Mouse (Mus musculus) testis, adult 2 months (tissue): ENCODE measurements at regions not wholly inside any gene's neighbourhood (a gene's known extent, or its start where the extent isn't known, plus 50 kb on each side); places are given as distances from the start of the nearest gene placed in this dataset.
"Not testable (repeated sequence)": the region's sequence is repeated elsewhere in the genome, so short reads cannot be mapped to it uniquely, and the experiment has no call there.

ENCODE experiments used
- H3K27ac ChIP-seq: fragments of 200-500 bp; 2 replicates; pipeline ENCODE4 v1.5.1; 2012; ENCODE audit warnings: low read depth, low read length; ENCODE audit not compliant: control insufficient read depth, insufficient read depth
- H3K27me3 ChIP-seq: fragments of 200-500 bp; 2 replicates; pipeline ENCODE4 v1.6.1; 2012; ENCODE audit warnings: mild to moderate bottlenecking, low read length, moderate library complexity; ENCODE audit not compliant: control insufficient read depth, insufficient read depth
- H3K36me3 ChIP-seq: fragments of 200-500 bp; 2 replicates; pipeline ENCODE4 v1.6.1; 2012; ENCODE audit warnings: mild to moderate bottlenecking, low read length; ENCODE audit not compliant: control insufficient read depth, insufficient read depth
- H3K4me1 ChIP-seq: fragments of 200-500 bp; 2 replicates; pipeline ENCODE4 v1.6.1; 2012; ENCODE audit warnings: low read length; ENCODE audit not compliant: control insufficient read depth, insufficient read depth
- H3K4me3 ChIP-seq: fragments of 200-500 bp; 2 replicates; pipeline ENCODE4 v1.5.1; 2012; ENCODE audit warnings: low read depth, mild to moderate bottlenecking, low read length, moderate library complexity, mixed read lengths; ENCODE audit not compliant: control insufficient read depth
- CTCF ChIP-seq: fragments of 200-500 bp; IDR thresholded peaks from 2 replicates; pipeline ENCODE4 v1.5.1; 2012; ENCODE audit warnings: low read depth, mild to moderate bottlenecking, inconsistent platforms, low read length, moderate library complexity; ENCODE audit not compliant: control insufficient read depth, insufficient read depth, insufficient replicate concordance
- POLR2A ChIP-seq: fragments of 200-500 bp; IDR thresholded peaks from 2 replicates; pipeline ENCODE4 v1.6.1; 2012; ENCODE audit warnings: low read depth, mild to moderate bottlenecking, inconsistent platforms, low read length, moderate library complexity; ENCODE audit not compliant: control insufficient read depth

- no peak overlapping the region for H3K27ac ChIP-seq
These were observed 92.6 kb upstream of the Gm5148 start for GRCm38 (mm10) chr3:37816781-37817433.

GRCm38 (mm10) chr3:37815771-37816170, 91.5 kb upstream of the Gm5148 start:
- Histone ChIP-seq H3K27ac (no peak overlapping the region), H3K4me1 (no peaks in the 10 kb centered on the region), H3K4me3 (no peak overlapping the region), H3K36me3 (no peaks in the 10 kb centered on the region), H3K27me3 (no peaks in the 10 kb centered on the region)
- no peak for TF ChIP-seq POLR2A
- TF ChIP-seq CTCF = no peak

More at GRCm38 (mm10) chr3:37816781-37817433, 92.6 kb upstream of the Gm5148 start:
- Histone ChIP-seq H3K4me1 (no peaks in the 10 kb centered on the region), H3K27me3 (no peaks in the 10 kb centered on the region), H3K36me3 (no peaks in the 10 kb centered on the region), H3K4me3 (no peak overlapping the region)
- TF ChIP-seq POLR2A = no peak
- TF ChIP-seq CTCF = no peak

- Histone ChIP-seq H3K4me1 (no peaks in the 10 kb centered on the region), H3K27me3 (no peaks in the 10 kb centered on the region), H3K27ac (no peak overlapping the region), H3K36me3 (no peaks in the 10 kb centered on the region), H3K4me3 (no peak overlapping the region)
- no peak for TF ChIP-seq CTCF
- no peak for TF ChIP-seq POLR2A
These were observed 88.6 kb upstream of the Gm5148 start for GRCm38 (mm10) chr3:37812936-37813335.

- Histone ChIP-seq H3K27me3 (no peaks in the 10 kb centered on the region), H3K4me3 (no peak overlapping the region), H3K4me1 (no peaks in the 10 kb centered on the region), H3K27ac (no peak overlapping the region), H3K36me3 (no peaks in the 10 kb centered on the region)
- no peak for TF ChIP-seq POLR2A
- TF ChIP-seq CTCF = no peak
These were observed 87.1 kb upstream of the Gm5148 start for GRCm38 (mm10) chr3:37811429-37811828.

- Histone ChIP-seq H3K27ac (no peak overlapping the region), H3K4me3 (no peak overlapping the region), H3K4me1 (no peaks in the 10 kb centered on the region), H3K36me3 (no peaks in the 10 kb centered on the region), H3K27me3 (no peaks in the 10 kb centered on the region)
- TF ChIP-seq CTCF (no peak), POLR2A (no peak)
These were observed 86.5 kb upstream of the Gm5148 start for GRCm38 (mm10) chr3:37810763-37811162.

- TF ChIP-seq CTCF (no peak), POLR2A (no peak)
These were observed 81.5 kb upstream of the Gm5148 start for GRCm38 (mm10) chr3:37805805-37806148.

GRCm38 (mm10) chr3:37804941-37805804, 80.9 kb upstream of the Gm5148 start:
- no peak for TF ChIP-seq CTCF
- no peak for TF ChIP-seq POLR2A
- Histone ChIP-seq H3K4me1 (no peaks in the 10 kb centered on the region), H3K4me3 (no peak overlapping the region), H3K36me3 (no peaks in the 10 kb centered on the region), H3K27me3 (no peaks in the 10 kb centered on the region), H3K27ac (no peak overlapping the region)

More at GRCm38 (mm10) chr3:37805805-37806148, 81.5 kb upstream of the Gm5148 start:
- no peaks in the 10 kb centered on the region for H3K27me3 ChIP-seq
- H3K4me1 ChIP-seq = no peaks in the 10 kb centered on the region
- no peak overlapping the region for H3K27ac ChIP-seq
- H3K36me3 ChIP-seq = no peaks in the 10 kb centered on the region
- H3K4me3 ChIP-seq = no peak overlapping the region

GRCm38 (mm10) chr3:37804261-37804660, 80.0 kb upstream of the Gm5148 start:
- Histone ChIP-seq H3K36me3 (no peaks in the 10 kb centered on the region), H3K4me3 (no peak overlapping the region), H3K27me3 (no peaks in the 10 kb centered on the region), H3K27ac (no peak overlapping the region), H3K4me1 (no peaks in the 10 kb centered on the region)
- no peak for TF ChIP-seq POLR2A
- no peak for TF ChIP-seq CTCF

GRCm38 (mm10) chr3:37803781-37804180, 79.5 kb upstream of the Gm5148 start:
- H3K27me3 ChIP-seq, H3K36me3 ChIP-seq, H3K4me1 ChIP-seq, H3K27ac ChIP-seq, H3K4me3 ChIP-seq: not testable (repeated sequence)
